Mouse (Mus musculus) MEL (cell line): ENCODE results near the gene Olfr47.

Source experiments
- CTCF ChIP-seq, 3 experiments: IDR thresholded peaks in 2 of 3; conservative IDR thresholded peaks in 1 of 3; 2 replicates each; pipeline ENCODE4 v1.5.1; 2011 to 2012; ENCODE audit warnings: low read length in 3 of 3, low read depth in 2 of 3, mild to moderate bottlenecking in 2 of 3, improper control_type of control experiment in 1 of 3, inconsistent platforms in 1 of 3, mixed read lengths in 1 of 3, moderate library complexity in 1 of 3; ENCODE audit not compliant: control insufficient read depth in 1 of 3, insufficient read depth in 1 of 3, poor library complexity in 1 of 3, severe bottlenecking in 1 of 3
- POLR2AphosphoS5 ChIP-seq: IDR thresholded peaks from 2 replicates; pipeline ENCODE4 v1.6.1; 2012; ENCODE audit warnings: low read depth, borderline replicate concordance, mild to moderate bottlenecking, inconsistent platforms, low read length, moderate library complexity, mixed read lengths
- RAD21 ChIP-seq: IDR thresholded peaks from 2 replicates; pipeline ENCODE4 v1.6.1; 2011; ENCODE audit warnings: mild to moderate bottlenecking, low read depth, low read length, improper control_type of control experiment

DNA sequence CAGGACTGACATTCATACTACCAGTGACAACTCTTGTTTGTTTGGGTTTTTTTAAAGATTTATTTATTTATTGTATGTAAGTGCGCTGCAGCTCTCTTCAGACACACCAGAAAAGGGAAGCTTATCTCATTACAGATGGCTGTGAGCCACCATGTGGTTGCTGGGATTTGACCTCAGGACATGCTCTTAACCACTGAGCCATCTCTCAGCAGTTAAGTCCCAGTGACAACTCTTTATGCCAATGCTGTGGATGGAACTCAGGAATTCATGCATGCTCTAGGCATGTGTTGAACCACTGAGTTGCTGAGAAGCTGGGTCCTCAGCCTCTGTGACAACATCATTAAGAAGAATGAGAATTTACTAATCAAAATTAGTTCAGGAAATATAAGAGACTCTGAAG, 21.7 kb downstream of the Olfr47 start:
- TF ChIP-seq RAD21 (no peak), CTCF (IDR thresholded peaks at IDR 0.05 in 2 of 3, conservative IDR thresholded peaks at IDR 0.05 in 1 of 3; ENCODE audit: control insufficient read depth in 1 of 3, insufficient read depth in 1 of 3, low read depth in 2 of 3, low read length in 3 of 3, poor library complexity in 1 of 3, severe bottlenecking in 1 of 3) (no peak), POLR2AphosphoS5 (no peak)
